Mouse (Mus musculus) liver, embryonic 14.5 days (tissue): ENCODE results near the gene Eml1. TPM values are rescaled to one million over a fixed set of nuclear protein-coding genes. Genes with fewer than 3 reads are reported as not detected.
A peak's percentile ranks its signal among the peaks of the same experiment; 100 is the strongest.

Source experiments
- ATAC-seq: fragments of 200-750 bp; cut with Nextera tagmentation; 2 replicates; pipeline ENCODE4 v1.8.0; 2017; ENCODE audit warnings: moderate number of reproducible peaks, mild to moderate bottlenecking, moderate library complexity; ENCODE audit not compliant: insufficient read depth
- DNase-seq, 3 experiments: peaks; one replicate each; pipeline ENCODE4 v3.0.0-alpha.2; 2012 to 2013; ENCODE audit warnings: low read depth in 3 of 3, low spot score in 3 of 3
- H3K27ac ChIP-seq: fragments of 300-500 bp; sonication (generic); 2 replicates; pipeline ENCODE4 v1.5.1; 2014; ENCODE audit warnings: moderate library complexity, mild to moderate bottlenecking, control low read depth, inconsistent platforms
- H3K27me3 ChIP-seq: fragments of 300-500 bp; sonication (generic); 2 replicates; pipeline ENCODE4 v1.6.1; 2014; ENCODE audit warnings: mild to moderate bottlenecking, low read length, moderate library complexity; ENCODE audit not compliant: control insufficient read depth, insufficient read depth
- H3K36me3 ChIP-seq: fragments of 300-500 bp; sonication (generic); replicated peaks from 2 replicates; pipeline ENCODE4 v1.6.1; 2014; ENCODE audit warnings: low read depth; ENCODE audit not compliant: control insufficient read depth, insufficient read depth
- H3K4me1 ChIP-seq, 2 experiments: fragments of 200-500 bp in 1 of 2; fragments of 300-500 bp in 1 of 2; sonication (generic) in 1 of 2; replicated peaks; 2 replicates each; pipeline ENCODE4 v1.6.1; 2012 to 2014; ENCODE audit warnings: antibody characterized with exemption in 1 of 2, inconsistent platforms in 1 of 2, low read length in 1 of 2; ENCODE audit not compliant: control insufficient read depth in 2 of 2, insufficient read depth in 2 of 2
- H3K4me2 ChIP-seq: fragments of 300-500 bp; sonication (generic); 2 replicates; pipeline ENCODE4 v1.6.1; 2014; ENCODE audit warnings: low read depth, mild to moderate bottlenecking, control low read depth, moderate library complexity
- H3K4me3 ChIP-seq, 2 experiments: fragments of 200-500 bp in 1 of 2; fragments of 300-500 bp in 1 of 2; sonication (generic) in 1 of 2; 2 replicates each; pipeline ENCODE4 v1.5.1; 2012 to 2014; ENCODE audit warnings: low read depth in 2 of 2, low read length in 2 of 2, mild to moderate bottlenecking in 2 of 2, control low read depth in 1 of 2, inconsistent platforms in 1 of 2, moderate library complexity in 1 of 2; ENCODE audit not compliant: insufficient read depth in 1 of 2
- H3K9ac ChIP-seq: fragments of 300-500 bp; sonication (generic); replicated peaks from 2 replicates; pipeline ENCODE4 v1.6.1; 2014; ENCODE audit warnings: mild to moderate bottlenecking, control low read depth, moderate library complexity
- H3K9me3 ChIP-seq: fragments of 300-500 bp; sonication (generic); 2 replicates; pipeline ENCODE4 v1.6.1; 2016; ENCODE audit warnings: low read length, mixed read lengths; ENCODE audit not compliant: control insufficient read depth
- CTCF ChIP-seq: IDR thresholded peaks from 2 replicates; pipeline ENCODE4 v1.5.1; 2016; ENCODE audit warnings: antibody characterized with exemption, low read depth, control low read depth
- EP300 ChIP-seq: IDR thresholded peaks from 2 replicates; pipeline ENCODE4 v1.6.1; 2016; ENCODE audit warnings: antibody characterized with exemption, low read depth
- WGBS: fragments of 180-500 bp; shearing (Covaris S2); extraction: QIAGEN DNeasy Blood & Tissue Kit; methylation state at CpG from one replicate; pipeline ENCODE4 v1.1.7; 2014; ENCODE audit not compliant: insufficient replicate concordance; 5-methylcytosine and 5-hydroxymethylcytosine counted together
- polyA plus RNA-seq, 2 experiments: library from polyadenylated mRNA; depleted of rRNA in 1 of 2; stranded (reverse) in 1 of 2; unstranded in 1 of 2; fragments of >200 nt; fragmentation: Nextera tagmentation in 1 of 2; extraction: Ambion mirVana in 1 of 2; gene quantifications; 2 replicates each; pipeline versions ENCODE4 v1.2.1 to v1.2.3; 2012 to 2014

Gene Eml1
- polyA plus RNA-seq, 2 experiments = 2.5 to 3.3 TPM

DNA sequence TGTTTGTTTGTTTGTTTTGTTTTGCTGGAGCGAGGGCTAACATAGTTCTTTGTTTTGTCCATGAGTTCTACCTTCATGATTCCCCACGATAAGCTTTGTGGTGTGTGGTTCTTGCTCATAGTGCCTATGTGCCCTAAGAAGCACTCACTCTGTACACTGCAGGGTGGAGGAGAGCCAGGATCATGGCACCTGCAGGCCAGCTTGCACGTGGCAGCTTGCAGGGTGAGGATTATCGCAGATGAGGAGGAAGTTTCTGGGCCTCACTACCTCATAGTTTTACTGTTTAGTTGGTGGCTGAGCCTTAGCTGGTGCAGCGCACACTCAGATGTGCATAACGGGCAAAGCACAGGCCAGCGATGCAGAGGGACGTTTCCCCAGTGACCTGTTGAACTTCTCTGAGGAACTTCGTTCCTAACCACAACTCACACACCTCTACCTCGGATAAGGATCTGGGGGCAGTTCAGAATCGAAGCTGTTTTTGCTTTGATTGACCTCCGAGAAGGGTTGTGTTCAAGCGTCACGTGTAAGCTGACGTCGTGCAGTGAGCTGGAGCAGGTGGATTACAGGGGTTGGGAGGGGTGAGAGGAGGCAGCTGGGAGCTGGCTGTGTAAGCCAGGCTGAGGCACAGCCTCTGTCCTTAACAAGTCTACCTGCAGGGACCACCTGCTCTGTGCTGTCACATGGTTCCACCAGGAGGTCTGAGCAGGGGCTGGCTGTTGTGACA is 81.6 kb downstream of the Eml1 start:
- 47% methylated on average over 16 of the region's 16 CpGs for WGBS

DNA sequence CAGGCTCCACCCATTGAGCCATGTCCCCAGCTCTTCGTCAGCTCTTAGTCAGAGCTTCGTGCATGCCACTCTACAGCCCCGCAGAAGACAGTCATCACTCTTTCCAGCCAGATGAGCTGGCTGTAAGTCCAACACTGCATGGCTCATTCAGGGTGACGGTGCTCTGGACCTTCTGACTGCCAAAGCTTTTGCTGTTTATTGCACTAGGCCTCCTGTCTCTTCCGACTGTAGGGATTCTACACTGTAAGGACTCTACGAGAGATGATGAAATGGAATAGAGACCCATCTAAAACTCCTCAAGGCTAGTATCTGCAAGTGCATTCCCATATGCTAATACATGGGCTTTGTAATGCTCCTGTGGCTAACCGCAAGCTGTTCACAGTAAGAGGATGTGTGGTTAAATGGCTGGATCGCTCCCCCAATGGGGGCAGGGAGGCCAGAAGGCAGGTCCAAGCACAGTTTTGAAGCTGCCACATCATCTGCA is 82.8 kb downstream of the Eml1 start:
- peak in 1 of 3 experiments; percentile 4 for DNase-seq
- TF ChIP-seq CTCF (no peak), EP300 (no peak)
- no peak for ATAC-seq

More for the DNA sequence above, 81.6 kb downstream of the Eml1 start:
- H3K27ac ChIP-seq = no peak overlapping the region
- 0 out of 4 replicates have a peak, but pooled peaks cover 0 to 2% of the 10 kb centered on the region in 2 experiments for H3K4me1 ChIP-seq
- ATAC-seq = no peak
- H3K36me3 ChIP-seq = no peaks in the 10 kb centered on the region
- H3K9me3 ChIP-seq = no peaks in the 10 kb centered on the region
- TF ChIP-seq CTCF = no peak
- TF ChIP-seq EP300 = no peak
- DNase-seq = no peak
- no peak overlapping the region for H3K4me2 ChIP-seq
- H3K27me3 ChIP-seq = no peaks in the 10 kb centered on the region
- H3K9ac ChIP-seq = no peak overlapping the region
- no peak overlapping the region for H3K4me3 ChIP-seq

GRCm38 (mm10) chr12:108455004-108455403 is 84.2 kb downstream of the Eml1 start:
- ATAC-seq (no peak), DNase-seq (no peak)
- Histone ChIP-seq H3K4me1 (no peaks in the 10 kb centered on the region), H3K9me3 (no peaks in the 10 kb centered on the region), H3K4me2 (no peak overlapping the region), H3K9ac (no peak overlapping the region), H3K27ac (no peak overlapping the region), H3K36me3 (no peaks in the 10 kb centered on the region), H3K27me3 (no peaks in the 10 kb centered on the region), H3K4me3 (no peak overlapping the region)
- TF ChIP-seq EP300 = no peak
- TF ChIP-seq CTCF = no peak
- 61% methylated on average over 4 of the region's 4 CpGs for WGBS

More for the DNA sequence above, 82.8 kb downstream of the Eml1 start:
- no peaks in the 10 kb centered on the region for H3K36me3 ChIP-seq
- H3K4me3 ChIP-seq = no peak overlapping the region
- no peaks in the 10 kb centered on the region for H3K27me3 ChIP-seq
- no peak overlapping the region for H3K4me2 ChIP-seq
- H3K9ac ChIP-seq = no peak overlapping the region
- H3K27ac ChIP-seq = no peak overlapping the region
- no peaks in the 10 kb centered on the region for H3K9me3 ChIP-seq
- WGBS = 22% methylated on average over 8 of the region's 8 CpGs
- H3K4me1 ChIP-seq = 0 out of 4 replicates have a peak, but pooled peaks cover 0 to 2% of the 10 kb centered on the region in 2 experiments

DNA sequence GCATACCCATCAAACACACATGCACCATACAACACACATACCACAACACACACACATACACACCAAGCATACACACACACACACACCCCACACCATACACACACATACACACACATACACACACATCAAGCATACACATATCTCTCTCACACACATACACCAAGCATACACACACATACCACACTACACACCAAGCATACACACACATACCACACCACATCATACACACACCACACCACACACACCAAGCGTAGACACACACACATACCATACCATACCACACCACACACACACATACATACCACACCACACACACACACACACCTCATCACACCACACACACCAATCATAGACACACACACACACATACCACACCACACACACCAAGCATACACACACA is 102.1 kb downstream of the Eml1 start:
- H3K27ac ChIP-seq = no peak overlapping the region
- no peak for TF ChIP-seq CTCF
- no peak for TF ChIP-seq EP300
- H3K4me3 ChIP-seq = no peak overlapping the region
- DNase-seq (no peak), ATAC-seq (no peak)
- no peak overlapping the region for H3K9ac ChIP-seq
- no peaks in the 10 kb centered on the region for H3K36me3 ChIP-seq
- H3K4me2 ChIP-seq = no peak overlapping the region
- WGBS = 52% methylated on average over 1 of the region's 1 CpGs
- H3K27me3 ChIP-seq = no peaks in the 10 kb centered on the region
- no peaks in the 10 kb centered on the region for H3K4me1 ChIP-seq
- H3K9me3 ChIP-seq = no peaks in the 10 kb centered on the region

- no peak overlapping the region for H3K27ac ChIP-seq
- H3K36me3 ChIP-seq = no peaks in the 10 kb centered on the region
- no peaks in the 10 kb centered on the region for H3K9me3 ChIP-seq
- 0 out of 2 replicates have a peak, but pooled peaks have one; percentile 39 for ATAC-seq
- no peaks in the 10 kb centered on the region for H3K4me1 ChIP-seq
- TF ChIP-seq EP300 = no peak
- no peak for TF ChIP-seq CTCF
- WGBS = 40% methylated on average over 3 of the region's 3 CpGs
- DNase-seq = no peak
- H3K9ac ChIP-seq = no peak overlapping the region
- no peak overlapping the region for H3K4me3 ChIP-seq
- no peak overlapping the region for H3K4me2 ChIP-seq
- no peaks in the 10 kb centered on the region for H3K27me3 ChIP-seq
Observed at GRCm38 (mm10) chr12:108474440-108474839, 103.7 kb downstream of the Eml1 start.
